Mouse (Mus musculus): ENCODE data around the gene Tmprss11f. TPM values are rescaled to one million over a fixed set of nuclear protein-coding genes. Genes with fewer than 3 reads are reported as not detected.
"Not testable (repeated sequence)": the region's sequence is repeated elsewhere in the genome, so short reads cannot be mapped to it uniquely, and the experiment has no call there.

The Tmprss11f gene
- total RNA-seq (2021) = not detected
- long read RNA-seq, experiment 1 = 0 reads
- long read RNA-seq, experiment 2 = 0 reads

DNA sequence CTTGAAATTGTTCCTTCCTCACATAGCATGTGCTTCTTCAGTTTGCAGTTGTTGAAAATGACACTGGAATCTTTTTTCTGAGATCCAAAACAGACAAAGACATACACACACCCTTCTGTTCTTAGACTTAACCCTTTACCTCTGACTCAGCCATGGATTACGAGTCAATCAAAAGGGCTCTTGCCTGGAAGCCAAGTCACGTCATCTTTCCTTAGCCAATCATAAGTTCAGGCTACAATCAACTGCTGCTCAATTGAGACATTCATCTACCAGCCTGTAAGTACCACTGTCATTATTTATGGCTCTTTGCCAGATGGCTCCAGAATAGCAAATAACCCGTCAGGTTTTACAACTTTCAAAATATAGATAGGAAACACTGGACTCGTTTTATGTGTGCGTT, at the start of gene Tmprss11f:
TSS of gene Tmprss11f (minus strand) at position 101 of the 400 bp plus-strand sequence.
- no peak for DNase-seq

GRCm38 (mm10) chr5:86676262-86676661, 44.0 kb upstream of the Tmprss11f start, which contains the start of gene Tmprss11b:
Gene Tmprss11b, minus strand, starts transcription at chr5:86676362.
- DNase-seq = no peak

GRCm38 (mm10) chr5:86649185-86649584, 17.0 kb upstream of the Tmprss11f start:
- not testable (repeated sequence) for DNase-seq

DNA sequence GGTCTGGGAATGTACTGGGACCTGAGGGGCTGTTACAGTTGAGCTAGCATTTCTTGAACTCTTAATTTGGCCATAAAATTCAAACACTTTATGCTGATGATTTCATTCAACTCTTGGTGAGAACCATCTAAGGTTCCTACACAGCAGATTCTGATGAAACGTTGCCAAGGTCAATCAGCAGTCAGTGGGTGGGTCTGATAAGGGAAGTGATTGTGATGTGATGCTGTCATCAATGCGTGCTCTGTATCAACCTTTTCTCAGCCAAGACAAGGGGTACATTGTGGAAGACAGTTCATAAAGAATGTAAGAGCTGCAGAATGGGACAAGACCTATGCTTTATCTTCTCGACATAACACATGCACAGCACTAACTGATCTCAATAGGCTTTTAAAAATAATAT, 8.6 kb upstream of the Tmprss11f start:
- DNase-seq = no peak

- DNase-seq = no peak
Measured at GRCm38 (mm10) chr5:86630700-86631099, 1.5 kb downstream of the Tmprss11f start.

DNA sequence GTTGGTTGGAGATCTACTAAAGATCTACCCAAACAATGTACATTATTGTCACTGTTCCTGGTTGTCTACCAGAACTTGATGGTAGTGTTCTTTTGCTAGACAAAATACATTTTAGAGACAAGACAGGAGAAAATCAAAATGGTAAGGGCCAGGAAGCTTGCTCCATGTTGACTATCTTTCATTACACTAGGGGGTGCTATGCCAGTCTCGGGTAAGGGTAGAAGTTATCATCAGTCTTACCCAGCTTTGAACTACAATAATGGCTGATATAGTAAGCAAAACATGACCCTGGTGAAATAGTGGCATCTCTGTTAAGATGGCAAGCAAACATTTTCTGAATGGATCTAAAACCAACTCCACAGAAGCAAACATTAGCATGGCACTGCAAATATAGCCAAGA, 10.4 kb downstream of the Tmprss11f start:
- DNase-seq = no peak

GRCm38 (mm10) chr5:86585896-86586295, 46.3 kb downstream of the Tmprss11f start:
- no peak for DNase-seq

DNA sequence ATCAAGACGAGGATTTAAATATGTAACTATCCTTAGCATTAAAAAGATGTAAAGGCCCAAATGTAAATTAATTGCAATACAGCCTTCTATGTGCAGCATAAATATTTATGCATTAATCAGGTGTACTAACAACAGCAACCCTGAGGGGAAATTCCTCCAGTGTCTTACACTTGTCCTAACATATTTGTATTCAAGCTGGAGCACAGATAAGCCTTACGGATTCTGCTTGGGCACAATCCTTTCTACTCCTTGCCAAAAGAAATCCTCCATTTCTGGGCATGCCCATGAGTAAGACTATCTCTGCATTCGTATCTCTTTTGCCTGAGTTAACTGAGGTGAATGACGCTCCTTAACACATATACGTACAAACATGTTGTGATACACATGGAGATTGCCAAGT, 49.6 kb downstream of the Tmprss11f start:
- no peak for DNase-seq

GRCm38 (mm10) chr5:86581998-86582397, 50.2 kb downstream of the Tmprss11f start:
- no peak for DNase-seq

GRCm38 (mm10) chr5:86578761-86579160, 53.5 kb downstream of the Tmprss11f start:
- not testable (repeated sequence) for DNase-seq

DNA sequence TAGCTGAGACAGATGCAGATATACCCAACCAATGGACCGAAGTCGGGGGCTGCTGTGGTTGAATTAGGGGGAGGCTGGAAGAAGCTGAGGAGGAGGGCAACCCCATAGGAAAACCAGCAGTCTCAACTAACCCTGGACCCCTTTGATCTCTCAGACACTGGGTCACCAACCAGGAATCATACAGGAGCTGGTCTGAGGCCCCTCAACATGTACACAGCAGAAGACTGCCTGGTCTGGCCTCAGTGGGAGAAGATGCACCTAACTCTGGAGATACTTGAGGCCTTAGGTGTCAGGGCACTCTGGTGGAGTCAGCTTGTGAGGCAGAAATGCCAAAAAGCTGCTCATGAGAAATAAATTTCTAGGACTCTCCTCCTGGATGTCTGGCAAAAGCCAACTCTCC, 85.5 kb downstream of the Tmprss11f start:
- DNase-seq = no peak

- no peak for DNase-seq
Measured at GRCm38 (mm10) chr5:86540601-86541000, 91.6 kb downstream of the Tmprss11f start.

DNA sequence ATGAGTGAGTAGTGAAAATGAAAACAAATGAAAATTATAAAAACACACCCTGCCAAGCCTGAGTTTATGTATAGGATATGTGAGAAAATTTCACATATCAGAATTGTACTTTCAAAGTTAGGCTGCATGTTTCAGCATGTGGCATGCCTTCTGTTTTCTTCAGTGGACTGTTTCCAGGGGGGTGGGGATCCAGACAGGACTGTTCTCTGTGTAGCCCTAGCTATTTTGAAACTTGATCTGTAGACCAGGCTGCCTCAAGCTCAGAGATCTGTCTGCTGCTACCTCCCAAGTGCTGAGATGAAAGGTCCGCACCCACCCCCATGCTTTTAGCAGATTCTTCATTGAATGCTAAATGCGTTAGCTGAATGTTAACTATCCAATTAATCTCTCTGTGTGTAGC, 103.5 kb downstream of the Tmprss11f start:
- no peak for DNase-seq

GRCm38 (mm10) chr5:86518500-86518899, 113.7 kb downstream of the Tmprss11f start, which contains the start of gene Tmprss11g:
Gene Tmprss11g, minus strand, starts transcription at chr5:86518600.
- no peak for DNase-seq

- DNase-seq = no peak
Measured at GRCm38 (mm10) chr5:86511538-86511937, 120.7 kb downstream of the Tmprss11f start.

DNA sequence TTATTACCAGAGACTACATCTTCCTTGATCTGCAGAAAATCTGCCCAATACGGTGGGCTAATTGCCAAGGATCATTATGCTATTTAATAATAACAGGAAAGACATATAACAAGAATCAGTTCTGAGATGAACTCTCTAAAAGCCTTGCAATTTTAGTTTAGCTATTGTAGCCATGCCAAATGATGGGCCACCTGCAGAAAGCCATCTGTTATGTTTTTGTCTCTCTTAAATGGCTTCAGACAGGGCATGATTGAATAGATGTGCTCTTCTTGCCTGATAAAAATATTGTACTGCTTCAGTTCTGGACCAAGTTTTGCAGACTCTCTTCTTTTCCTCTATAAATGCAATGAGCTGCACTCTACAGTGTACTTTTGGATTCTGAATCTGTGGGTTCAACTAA, 138.8 kb downstream of the Tmprss11f start:
- DNase-seq = no peak

DNA sequence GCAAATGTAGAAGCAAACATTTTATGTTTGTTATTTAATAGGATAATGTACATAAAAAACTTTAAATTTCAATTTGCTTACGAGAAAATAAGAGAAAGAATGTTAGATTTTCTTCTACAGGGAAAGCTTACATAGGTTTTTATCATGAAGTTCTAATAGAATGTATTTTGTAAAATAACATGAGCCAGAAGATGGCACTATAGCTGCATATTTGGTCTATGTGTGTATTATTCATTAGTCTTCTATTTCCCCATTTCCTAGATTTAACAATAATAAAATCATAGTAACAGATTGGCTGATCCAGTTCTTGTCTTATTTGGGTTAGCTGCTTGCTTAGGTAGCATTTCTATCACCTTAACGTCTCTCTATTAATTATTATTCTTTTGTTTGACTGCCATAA, 149.7 kb downstream of the Tmprss11f start:
- no peak for DNase-seq

DNA sequence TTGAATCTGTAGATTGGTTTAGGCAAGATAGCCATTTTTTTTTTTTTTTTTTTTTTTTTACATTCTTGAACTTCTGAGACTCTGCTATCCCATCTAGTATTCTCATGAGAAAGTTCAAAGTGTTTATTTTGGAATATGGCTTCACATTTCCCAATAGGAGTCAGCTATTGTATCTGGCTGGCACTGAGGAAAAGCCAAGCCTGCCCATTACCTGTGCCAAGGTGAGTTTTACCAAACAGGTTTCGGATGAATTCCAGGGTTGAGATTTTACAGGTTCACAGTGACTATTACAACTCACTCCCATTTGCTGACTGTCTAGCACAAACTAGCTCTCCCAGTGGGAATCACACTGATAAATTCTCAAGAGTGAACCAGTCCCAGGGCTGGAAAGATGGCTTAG, 150.2 kb downstream of the Tmprss11f start:
- DNase-seq = no peak

DNA sequence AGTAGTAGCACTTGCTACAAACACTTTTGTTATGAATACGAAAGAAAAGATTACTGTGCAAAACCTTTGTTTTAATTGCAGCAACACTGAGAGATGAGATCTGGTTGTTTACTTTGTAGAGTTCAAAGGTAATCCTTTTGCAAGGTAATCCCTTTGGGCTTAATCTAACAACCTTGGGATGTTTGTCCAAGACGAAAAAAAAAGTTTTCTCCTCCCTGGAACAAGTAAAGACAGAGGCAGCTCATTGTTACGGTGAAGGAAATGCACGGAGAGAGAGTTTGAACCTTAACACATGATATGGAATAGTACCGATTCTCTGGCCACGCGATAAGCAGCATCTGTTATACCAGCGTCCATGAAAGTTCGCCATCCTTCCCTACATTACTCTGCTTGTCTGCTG, 158.4 kb downstream of the Tmprss11f start:
- no peak for DNase-seq

Other genes with a start within 250 kb of the Tmprss11f start
- gene Tmprss11a, start 163.4 kb downstream of the Tmprss11f start, total RNA-seq (2021) = not detected
- not detected for gene Tmprss11g, start 113.8 kb downstream of the Tmprss11f start, total RNA-seq (2021)
- gene Tmprss11b, start 43.9 kb upstream of the Tmprss11f start, total RNA-seq (2021) = not detected
- gene Tmprss11e, start 113.4 kb upstream of the Tmprss11f start, total RNA-seq (2021) = not detected
- 10 to 100 TPM; 21.7 to 22.0 TPM for gene Ythdc1, start 171.8 kb upstream of the Tmprss11f start, total RNA-seq (2021)

Measured in gastrocnemius, postnatal 25 days (tissue).